Mouse (Mus musculus) kidney, adult 2 months (tissue): ENCODE measurements around the gene Egflam. TPM values are rescaled to one million over a fixed set of nuclear protein-coding genes. Genes with fewer than 3 reads are reported as not detected.

Experiments
- DNase-seq: peaks from one replicate; pipeline ENCODE4 v3.0.0; 2021
- H3K27ac ChIP-seq: fragments of 200-500 bp; 2 replicates; pipeline ENCODE4 v1.5.1; 2012; ENCODE audit warnings: low read depth, low read length, control low read depth, inconsistent platforms; ENCODE audit not compliant: insufficient read depth
- H3K27me3 ChIP-seq: fragments of 200-500 bp; replicated peaks from 2 replicates; pipeline ENCODE4 v1.6.1; 2012; ENCODE audit warnings: mild to moderate bottlenecking, moderate library complexity, low read length, inconsistent platforms; ENCODE audit not compliant: control insufficient read depth, insufficient read depth
- H3K36me3 ChIP-seq: fragments of 200-500 bp; 2 replicates; pipeline ENCODE4 v1.6.1; 2012; ENCODE audit warnings: mild to moderate bottlenecking, moderate library complexity, low read length, inconsistent platforms; ENCODE audit not compliant: control insufficient read depth, insufficient read depth
- H3K4me1 ChIP-seq: fragments of 200-500 bp; 2 replicates; pipeline ENCODE4 v1.6.1; 2011; ENCODE audit warnings: low read length; ENCODE audit not compliant: control insufficient read depth, insufficient read depth
- H3K4me3 ChIP-seq: fragments of 200-500 bp; 2 replicates; pipeline ENCODE4 v1.5.1; 2011; ENCODE audit warnings: mild to moderate bottlenecking, low read depth, low read length, control low read depth; ENCODE audit not compliant: insufficient read depth
- CTCF ChIP-seq: fragments of 200-500 bp; conservative IDR thresholded peaks from 2 replicates; pipeline ENCODE4 v1.5.1; 2011; ENCODE audit warnings: low read depth, mild to moderate bottlenecking, control low read depth, low read length, moderate library complexity, mixed read lengths; ENCODE audit not compliant: insufficient read depth, insufficient read length
- POLR2A ChIP-seq: fragments of 200-500 bp; IDR thresholded peaks from one replicate; pipeline ENCODE4 v1.6.1; 2011; ENCODE audit warnings: low read depth, low read length, control low read depth
- WGBS: fragments of 180-500 bp; shearing (Covaris S2); methylation state at CpG from one replicate; pipeline ENCODE4 v1.1.7; 2018; 5-methylcytosine and 5-hydroxymethylcytosine counted together
- polyA plus RNA-seq: library from polyadenylated mRNA; depleted of rRNA; stranded (reverse); fragments of >200 nt; gene quantifications from 2 replicates; pipeline ENCODE4 v1.2.3, GENCODE M21; 2012

Gene Egflam
- polyA plus RNA-seq, 1 experiment: 6.8 TPM

DNA sequence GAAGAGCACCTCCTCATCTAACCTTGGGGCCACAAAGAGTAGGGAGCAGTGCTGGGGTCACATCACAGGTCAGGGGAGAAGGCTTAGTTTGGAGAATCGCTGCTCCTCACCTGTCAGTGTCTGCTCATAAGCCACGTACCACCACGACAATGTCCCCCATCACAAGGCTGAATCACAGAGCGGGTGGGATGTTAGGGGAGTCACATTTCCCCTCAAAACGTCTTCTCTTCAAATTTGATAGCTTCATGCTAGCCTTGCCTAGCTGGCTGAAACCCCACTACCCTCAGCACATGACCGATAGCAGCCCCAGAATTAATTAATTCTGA, 181.0 kb downstream of the Egflam start:
- Histone ChIP-seq H3K27ac (no peak overlapping the region), H3K4me1 (no peaks in the 10 kb centered on the region), H3K27me3 (no peaks in the 10 kb centered on the region), H3K4me3 (no peak overlapping the region), H3K36me3 (no peaks in the 10 kb centered on the region)
- WGBS: 66% methylated on average over 6 of the region's 6 CpGs
- no peak for DNase-seq
- TF ChIP-seq CTCF: no peak
- no peak for TF ChIP-seq POLR2A

DNA sequence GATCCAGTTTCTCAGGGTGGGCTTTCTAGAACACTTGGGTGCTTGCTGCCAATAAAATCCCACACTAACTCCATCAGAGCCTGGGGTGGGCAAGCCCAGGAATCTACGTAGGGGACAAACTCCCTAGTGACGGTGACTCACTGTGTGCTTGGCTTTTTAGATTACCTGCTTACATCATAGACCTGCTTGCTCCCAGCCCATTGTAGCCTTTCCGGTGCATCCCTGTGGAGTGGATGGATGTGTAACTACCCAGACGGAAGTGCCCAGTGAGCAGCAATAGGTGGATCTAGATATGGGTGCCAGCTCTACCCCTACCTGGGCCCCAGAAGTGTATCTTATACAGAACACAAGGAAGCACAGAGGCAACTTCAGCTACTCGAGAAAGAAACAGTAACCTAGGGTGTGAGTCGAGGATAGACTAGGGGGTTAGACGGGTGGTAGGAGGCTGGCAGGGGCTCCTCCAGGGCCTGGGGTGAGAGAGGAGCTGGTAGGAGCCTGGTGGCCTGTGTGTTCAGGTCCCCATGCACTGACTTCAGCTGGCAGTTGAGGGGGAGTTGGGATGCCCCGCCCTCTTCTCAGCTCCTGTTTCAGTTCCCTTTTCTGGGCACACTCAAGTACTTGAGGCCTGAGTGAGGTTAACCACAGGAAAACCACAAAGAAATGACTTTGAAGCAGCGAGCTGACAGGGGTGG, 181.5 kb downstream of the Egflam start:
- Histone ChIP-seq H3K27ac (no peak overlapping the region), H3K4me3 (no peak overlapping the region), H3K27me3 (no peaks in the 10 kb centered on the region), H3K36me3 (no peaks in the 10 kb centered on the region), H3K4me1 (no peaks in the 10 kb centered on the region)
- DNase-seq: no peak
- 72% methylated on average over 9 of the region's 9 CpGs for WGBS
- TF ChIP-seq POLR2A (no peak), CTCF (no peak)

DNA sequence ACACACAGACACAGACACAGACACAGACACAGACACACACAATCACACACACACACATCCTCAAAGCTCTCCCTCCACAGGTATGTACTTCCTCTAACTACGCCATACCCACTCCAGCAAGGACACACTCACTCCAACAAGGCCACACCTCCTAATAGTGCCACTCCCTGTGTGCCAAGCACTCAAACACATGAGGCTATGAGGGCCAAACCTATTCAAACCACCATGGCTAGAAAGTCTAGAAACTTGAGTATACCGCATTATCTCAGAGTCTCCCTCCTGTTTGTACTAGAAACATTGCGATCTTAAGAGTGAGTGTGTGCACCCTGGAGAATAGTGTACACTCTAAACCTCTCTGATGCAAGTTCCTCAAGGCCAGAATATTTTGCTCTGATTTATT, 182.3 kb downstream of the Egflam start:
- DNase-seq: no peak
- 94% methylated on average over 3 of the region's 3 CpGs for WGBS

DNA sequence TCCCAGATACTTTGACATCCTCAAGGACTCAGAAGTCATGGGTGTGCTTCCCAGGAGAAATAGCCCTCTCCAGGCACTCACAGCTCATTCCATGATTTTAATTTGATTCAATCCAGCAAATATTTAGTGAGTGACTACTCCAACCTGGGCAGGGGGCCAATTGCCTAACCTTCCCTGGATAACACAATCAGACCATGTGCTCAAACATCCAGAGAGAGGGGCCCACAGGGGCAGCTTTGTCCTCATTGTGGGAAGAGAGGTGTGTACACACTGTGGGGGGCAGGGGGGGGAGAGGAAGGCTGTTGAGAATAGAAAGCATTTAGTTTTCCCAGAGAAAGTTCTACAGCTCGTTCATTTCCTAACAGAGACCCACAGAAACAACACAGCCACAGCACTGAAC, 184.5 kb downstream of the Egflam start:
- H3K36me3 ChIP-seq: no peaks in the 10 kb centered on the region
- WGBS: 48% methylated on average over 1 of the region's 1 CpGs
- no peak for DNase-seq
- H3K27ac ChIP-seq: no peak overlapping the region
- TF ChIP-seq POLR2A (no peak), CTCF (no peak)
- H3K27me3 ChIP-seq: no peaks in the 10 kb centered on the region
- H3K4me1 ChIP-seq: no peaks in the 10 kb centered on the region
- H3K4me3 ChIP-seq: no peak overlapping the region

More for the DNA sequence above, 182.3 kb downstream of the Egflam start:
- H3K4me1 ChIP-seq: no peaks in the 10 kb centered on the region
- no peaks in the 10 kb centered on the region for H3K36me3 ChIP-seq
- no peaks in the 10 kb centered on the region for H3K27me3 ChIP-seq
- TF ChIP-seq POLR2A: no peak
- TF ChIP-seq CTCF: no peak
- H3K4me3 ChIP-seq: no peak overlapping the region
- H3K27ac ChIP-seq: no peak overlapping the region

DNA sequence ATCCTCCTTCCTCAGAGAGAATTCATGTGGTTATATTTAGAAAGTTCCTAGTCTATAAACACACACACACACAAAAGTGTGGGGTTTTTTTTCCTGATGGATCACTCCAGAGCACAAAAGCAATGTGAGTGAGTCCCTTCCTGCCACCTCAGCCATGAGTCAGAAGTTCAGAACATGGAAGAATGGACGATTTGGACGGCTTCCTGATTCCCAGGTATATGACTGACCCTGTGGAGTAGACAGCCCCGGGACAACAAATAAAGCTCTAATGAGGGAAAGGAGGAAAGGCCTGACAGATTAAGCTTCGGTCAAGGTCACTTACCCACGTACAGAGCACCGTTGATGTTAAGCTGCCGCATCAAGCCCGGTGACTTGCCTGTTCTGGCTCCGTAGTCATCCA, 190.0 kb downstream of the Egflam start:
- TF ChIP-seq CTCF (no peak), POLR2A (no peak)
- no peaks in the 10 kb centered on the region; the same call in 1 of the 2 replicates for H3K4me1 ChIP-seq
- H3K27ac ChIP-seq: no peak overlapping the region
- no peak overlapping the region for H3K4me3 ChIP-seq
- DNase-seq: peak; percentile 24
- 42% methylated on average over 9 of the region's 9 CpGs for WGBS
- no peaks in the 10 kb centered on the region for H3K36me3 ChIP-seq
- no peaks in the 10 kb centered on the region for H3K27me3 ChIP-seq

DNA sequence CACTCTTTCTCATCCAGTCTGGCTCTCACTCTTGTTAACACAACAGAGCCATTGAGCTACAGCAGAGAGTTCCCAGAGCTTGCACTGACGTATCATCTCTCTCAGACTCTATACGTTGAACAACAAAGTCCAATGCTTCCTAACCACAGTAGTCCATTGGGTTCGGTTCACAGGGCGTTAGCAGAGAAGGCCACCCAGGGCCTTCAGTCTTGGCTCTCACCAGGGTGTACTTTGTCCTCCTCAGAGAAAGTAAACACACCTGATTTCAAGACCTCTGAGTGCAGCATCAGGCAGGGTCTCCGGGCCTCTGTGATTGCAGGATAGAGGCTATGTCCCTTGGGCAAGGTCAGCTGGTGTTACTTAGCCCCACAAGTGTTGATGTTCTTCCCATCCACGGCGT, 190.9 kb downstream of the Egflam start:
- H3K4me3 ChIP-seq: no peak overlapping the region
- DNase-seq: peak; percentile 26
- 82% methylated on average over 7 of the region's 7 CpGs for WGBS
- TF ChIP-seq POLR2A (no peak), CTCF (no peak)
- H3K27me3 ChIP-seq: no peaks in the 10 kb centered on the region
- no peaks in the 10 kb centered on the region for H3K36me3 ChIP-seq
- H3K4me1 ChIP-seq: no peaks in the 10 kb centered on the region; the same call in 1 of the 2 replicates
- no peak overlapping the region for H3K27ac ChIP-seq

DNA sequence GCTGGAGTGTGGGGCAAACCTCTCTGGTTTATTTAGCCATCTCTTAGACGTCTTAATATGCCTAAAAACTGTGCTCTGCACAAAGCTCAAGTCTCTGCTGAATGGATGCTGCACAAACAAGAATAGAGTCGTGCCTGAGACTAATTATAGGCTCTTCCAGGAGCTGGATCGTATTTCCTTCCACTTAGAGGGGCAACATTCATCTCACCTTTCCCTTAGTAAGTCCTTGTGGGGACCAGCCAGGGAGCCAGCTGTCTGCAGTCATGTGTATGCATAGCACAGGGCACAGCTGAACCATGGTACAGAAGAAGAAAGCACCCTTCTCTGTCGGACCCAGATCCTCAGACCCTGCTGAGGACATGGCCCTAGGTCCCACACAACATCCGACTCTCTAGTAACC, 192.1 kb downstream of the Egflam start:
- Histone ChIP-seq H3K4me3 (no peak overlapping the region), H3K36me3 (no peaks in the 10 kb centered on the region), H3K27me3 (no peaks in the 10 kb centered on the region), H3K4me1 (no peaks in the 10 kb centered on the region; the same call in 1 of the 2 replicates), H3K27ac (no peak overlapping the region)
- DNase-seq: no peak
- 48% methylated on average over 5 of the region's 5 CpGs for WGBS
- TF ChIP-seq CTCF (no peak), POLR2A (no peak)
